Mouse (Mus musculus) hindbrain, embryonic 11.5 days (tissue): Measurements from ENCODE around the gene Dusp18. TPM values are rescaled to one million over a fixed set of nuclear protein-coding genes. Genes with fewer than 3 reads are reported as not detected.
"Not testable (repeated sequence)": the region's sequence is repeated elsewhere in the genome, so short reads cannot be mapped to it uniquely, and the experiment has no call there.

Source experiments
- ATAC-seq: fragments of 200-750 bp; cut with Nextera tagmentation; 2 replicates; pipeline ENCODE4 v1.8.0; 2017; ENCODE audit warnings: mild to moderate bottlenecking, moderate TSS enrichment, moderate library complexity; ENCODE audit not compliant: low FRiP score
- DNase-seq: peaks from one replicate; pipeline ENCODE4 v3.0.0-alpha.2; 2015; ENCODE audit warnings: low spot score
- H3K27ac ChIP-seq: fragments of 300-500 bp; sonication (generic); 2 replicates; pipeline ENCODE4 v1.5.1; 2014; ENCODE audit warnings: mild to moderate bottlenecking, low read depth, low read length
- H3K27me3 ChIP-seq: fragments of 300-500 bp; sonication (generic); 2 replicates; pipeline ENCODE4 v1.6.1; 2014; ENCODE audit warnings: mild to moderate bottlenecking, low read length, moderate library complexity, mixed read lengths; ENCODE audit not compliant: control insufficient read depth, insufficient read depth
- H3K36me3 ChIP-seq: fragments of 300-500 bp; sonication (generic); 2 replicates; pipeline ENCODE4 v1.6.1; 2014; ENCODE audit warnings: mild to moderate bottlenecking, low read length, moderate library complexity, mixed read lengths; ENCODE audit not compliant: control insufficient read depth, insufficient read depth
- H3K4me1 ChIP-seq: fragments of 300-500 bp; sonication (generic); replicated peaks from 2 replicates; pipeline ENCODE4 v1.6.1; 2014; ENCODE audit warnings: low read length, mixed read lengths; ENCODE audit not compliant: control insufficient read depth, insufficient read depth
- H3K4me2 ChIP-seq: fragments of 300-500 bp; sonication (generic); replicated peaks from 2 replicates; pipeline ENCODE4 v1.6.1; 2014; ENCODE audit warnings: mild to moderate bottlenecking, low read depth, low read length
- H3K4me3 ChIP-seq: fragments of 300-500 bp; sonication (generic); 2 replicates; pipeline ENCODE4 v1.5.1; 2014; ENCODE audit warnings: low read depth, low read length
- H3K9ac ChIP-seq: fragments of 300-500 bp; sonication (generic); 2 replicates; pipeline ENCODE4 v1.6.1; 2014; ENCODE audit warnings: low read depth, low read length
- H3K9me3 ChIP-seq: fragments of 300-500 bp; sonication (generic); 2 replicates; pipeline ENCODE4 v1.6.1; 2016; ENCODE audit warnings: low read length; ENCODE audit not compliant: control insufficient read depth
- WGBS: fragments of 180-500 bp; shearing (Covaris S2); extraction: QIAGEN DNeasy Blood & Tissue Kit; methylation state at CpG from one replicate; pipeline ENCODE4 v1.1.7; 2014; 5-methylcytosine and 5-hydroxymethylcytosine counted together
- polyA plus RNA-seq: library from polyadenylated mRNA; unstranded; fragments of >200 nt; fragmentation: Nextera tagmentation; extraction: Ambion mirVana; gene quantifications from 2 replicates; pipeline ENCODE4 v1.2.1, GENCODE M21; 2014

The Dusp18 gene
- polyA plus RNA-seq, 1 experiment from 2014 or later: 28.0 TPM

- DNase-seq: no peak
- Histone ChIP-seq H3K4me1 (no peaks in the 10 kb centered on the region), H3K4me2 (no peak overlapping the region), H3K4me3 (no peak overlapping the region), H3K9ac (no peak overlapping the region), H3K9me3 (no peaks in the 10 kb centered on the region), H3K36me3 (peaks cover 2% of the 10 kb centered on the region; the same call in 1 of the 2 replicates), H3K27ac (no peak overlapping the region), H3K27me3 (no peaks in the 10 kb centered on the region)
- no peak for ATAC-seq
- 94% methylated on average over 3 of the region's 3 CpGs for WGBS
These were observed 7.5 kb downstream of the Dusp18 start for GRCm38 (mm10) chr11:3902516-3902915.

DNA sequence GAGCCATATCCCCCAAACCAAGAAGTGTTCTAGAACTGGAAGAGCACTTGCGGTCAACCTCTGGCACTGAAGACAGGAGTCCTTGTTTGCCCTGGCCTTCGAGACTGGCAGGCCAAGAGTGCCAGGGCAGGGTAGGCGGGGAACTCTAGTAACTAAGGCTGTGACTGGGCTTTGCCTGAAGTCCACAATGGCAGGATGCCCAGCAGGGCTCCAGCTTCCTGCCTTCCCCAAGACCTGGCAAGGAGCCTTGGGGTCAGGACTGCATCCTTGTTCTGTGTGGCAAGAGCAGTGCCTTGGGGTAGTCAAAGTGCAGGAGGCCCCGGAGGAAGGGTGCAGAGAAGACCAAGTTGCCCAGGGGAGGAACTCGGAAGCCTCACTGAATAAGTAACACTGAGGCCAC, 8.0 kb downstream of the Dusp18 start:
- no peak for DNase-seq
- WGBS: 82% methylated on average over 5 of the region's 5 CpGs
- Histone ChIP-seq H3K4me3 (no peak overlapping the region), H3K27ac (no peak overlapping the region), H3K4me2 (no peak overlapping the region), H3K9me3 (no peaks in the 10 kb centered on the region), H3K27me3 (no peaks in the 10 kb centered on the region), H3K4me1 (no peaks in the 10 kb centered on the region), H3K9ac (no peak overlapping the region), H3K36me3 (0 out of 2 replicates have a peak, but pooled peaks cover 2% of the 10 kb centered on the region)
- ATAC-seq: no peak

DNA sequence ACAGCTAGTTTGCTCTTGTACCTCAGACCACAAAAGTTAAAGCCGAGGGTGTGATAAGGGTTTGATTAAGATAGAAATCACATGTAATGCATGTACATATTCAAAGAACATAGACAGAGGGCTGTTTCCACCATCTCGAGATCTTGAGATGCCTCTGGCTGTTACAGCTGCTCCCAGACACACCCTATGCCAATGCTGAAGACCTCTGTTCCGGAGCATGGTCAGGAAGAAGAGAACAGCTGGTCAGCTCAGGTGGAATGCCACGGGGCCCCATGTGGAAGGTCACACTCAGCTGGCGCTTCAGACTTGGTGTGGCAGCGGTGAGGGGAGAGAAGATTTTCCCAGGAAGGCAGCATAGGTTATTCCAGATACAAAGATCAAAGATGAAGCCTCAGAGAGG, 9.6 kb downstream of the Dusp18 start:
- H3K4me2 ChIP-seq: no peak overlapping the region
- no peaks in the 10 kb centered on the region for H3K36me3 ChIP-seq
- H3K27ac ChIP-seq: no peak overlapping the region
- DNase-seq (no peak), ATAC-seq (no peak)
- no peak overlapping the region for H3K9ac ChIP-seq
- no peaks in the 10 kb centered on the region for H3K4me1 ChIP-seq
- no peaks in the 10 kb centered on the region for H3K27me3 ChIP-seq
- no peaks in the 10 kb centered on the region for H3K9me3 ChIP-seq
- H3K4me3 ChIP-seq: no peak overlapping the region
- WGBS: 89% methylated on average over 6 of the region's 6 CpGs

DNA sequence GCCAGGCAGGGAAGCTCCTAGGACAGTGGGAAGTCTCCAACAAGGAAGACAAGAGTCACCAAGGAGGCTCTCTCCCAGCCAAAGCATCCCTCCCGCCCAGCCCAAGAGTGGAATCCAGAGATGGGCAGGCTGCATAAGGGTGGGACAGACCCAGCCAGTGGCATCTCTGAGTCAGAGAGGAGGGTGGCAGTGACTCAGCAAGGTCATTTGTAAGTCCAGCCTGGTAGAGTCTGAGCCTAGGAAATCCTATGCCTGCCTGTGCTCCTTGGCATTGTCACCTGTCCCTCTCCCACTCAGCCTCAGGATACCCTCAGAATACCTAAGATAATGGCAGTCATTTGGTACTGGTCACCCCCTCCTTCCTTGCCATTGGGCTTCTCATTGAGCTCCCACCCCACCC, 10.4 kb downstream of the Dusp18 start:
- H3K4me1 ChIP-seq: no peaks in the 10 kb centered on the region; the same call in 1 of the 2 replicates
- H3K27me3 ChIP-seq: no peaks in the 10 kb centered on the region
- no peaks in the 10 kb centered on the region for H3K9me3 ChIP-seq
- H3K4me3 ChIP-seq: no peak overlapping the region
- no peak overlapping the region for H3K4me2 ChIP-seq
- 77% methylated on average over 1 of the region's 1 CpGs for WGBS
- ATAC-seq: no peak
- H3K36me3 ChIP-seq: no peaks in the 10 kb centered on the region
- H3K27ac ChIP-seq: no peak overlapping the region
- DNase-seq: no peak
- H3K9ac ChIP-seq: no peak overlapping the region

DNA sequence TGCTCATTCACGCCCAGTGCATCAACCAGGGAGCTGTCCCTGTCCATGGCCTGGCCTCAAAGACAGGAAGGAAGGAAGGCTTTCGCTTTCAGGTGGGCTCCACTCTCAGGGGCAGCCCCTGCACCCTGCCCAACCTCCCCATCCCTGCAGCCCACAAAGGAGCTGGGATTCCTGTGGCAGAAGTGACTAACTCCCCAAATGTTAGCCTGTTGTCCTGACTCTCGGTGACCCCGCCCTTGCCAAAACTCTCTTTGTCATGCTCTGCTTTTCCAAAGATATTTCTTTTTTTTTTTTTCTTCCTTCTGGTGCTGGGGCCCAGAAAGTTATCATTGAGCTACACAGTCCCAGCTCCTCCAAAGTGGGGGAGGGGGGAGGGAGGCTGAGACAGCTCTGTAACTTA, 14.2 kb downstream of the Dusp18 start:
- no peak overlapping the region for H3K9ac ChIP-seq
- H3K9me3 ChIP-seq: no peaks in the 10 kb centered on the region
- peaks cover 12% of the 10 kb centered on the region for H3K4me1 ChIP-seq
- DNase-seq (no peak), ATAC-seq (no peak)
- 88% methylated on average over 4 of the region's 4 CpGs for WGBS
- no peak overlapping the region for H3K4me2 ChIP-seq
- H3K4me3 ChIP-seq: no peak overlapping the region
- H3K27me3 ChIP-seq: no peaks in the 10 kb centered on the region; the same call in 1 of the 2 replicates
- H3K36me3 ChIP-seq: no peaks in the 10 kb centered on the region
- H3K27ac ChIP-seq: no peak overlapping the region

DNA sequence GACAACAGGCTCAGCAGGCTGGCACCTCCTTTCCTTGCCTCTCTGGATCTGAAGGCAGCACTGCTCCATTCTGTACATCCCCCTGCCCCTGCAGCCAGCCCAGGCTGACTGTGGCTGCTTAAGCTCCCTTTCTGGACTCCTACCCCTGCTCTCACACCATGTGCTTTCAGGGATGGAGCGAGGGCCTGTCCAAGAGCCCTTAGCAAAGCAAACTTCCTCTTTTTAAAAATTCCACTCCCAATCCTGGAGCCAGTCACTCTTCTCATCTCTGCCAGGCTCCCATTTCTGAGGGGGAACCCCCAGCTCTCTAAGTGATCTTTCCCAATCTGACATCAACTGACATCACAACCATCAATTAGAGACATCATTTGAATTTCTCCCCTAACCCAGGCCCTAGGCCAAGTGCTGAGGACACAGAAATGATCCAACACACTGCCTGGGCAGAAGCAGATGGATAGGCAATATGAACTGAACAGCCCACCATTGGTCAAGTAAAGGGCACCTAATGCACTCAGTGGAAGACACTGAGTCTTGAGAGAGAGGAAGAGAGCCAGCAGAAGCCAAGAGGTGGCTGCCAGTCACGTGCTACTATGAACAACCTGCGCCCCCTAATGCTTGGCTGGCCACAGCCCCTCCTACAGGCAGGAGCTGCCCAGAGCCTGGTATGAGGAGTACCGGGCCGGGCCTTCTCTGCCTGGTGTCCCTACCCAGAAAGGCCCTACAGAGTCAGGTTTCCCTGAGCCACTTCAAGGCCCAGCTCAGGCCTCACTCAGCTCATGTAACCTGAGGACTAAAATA, 15.7 kb downstream of the Dusp18 start:
- Histone ChIP-seq H3K4me1 (peaks cover 12% of the 10 kb centered on the region), H3K9me3 (no peaks in the 10 kb centered on the region), H3K36me3 (no peaks in the 10 kb centered on the region), H3K4me2 (no peak overlapping the region), H3K27me3 (no peaks in the 10 kb centered on the region; the same call in 1 of the 2 replicates), H3K4me3 (no peak overlapping the region), H3K9ac (no peak overlapping the region), H3K27ac (no peak overlapping the region)
- no peak for ATAC-seq
- 68% methylated on average over 5 of the region's 5 CpGs for WGBS
- DNase-seq: no peak

DNA sequence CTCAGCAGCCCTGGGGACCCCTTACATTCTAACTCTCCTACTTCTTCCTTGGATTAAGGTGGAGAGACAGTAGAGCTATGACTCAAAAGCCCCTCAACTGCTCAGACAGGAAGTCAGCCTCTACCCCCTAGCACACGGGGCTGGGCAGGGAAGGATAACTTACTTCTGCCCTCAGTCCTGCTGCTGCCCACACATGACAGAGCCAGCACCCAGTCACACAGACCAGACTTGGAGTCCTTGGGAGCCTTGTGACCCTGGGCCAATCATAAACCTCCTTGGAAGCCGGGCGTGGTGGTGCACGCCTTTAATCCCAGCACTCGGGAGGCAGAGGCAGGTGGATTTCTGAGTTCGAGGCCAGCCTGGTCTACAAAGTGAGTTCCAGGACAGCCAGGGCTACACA, 16.4 kb downstream of the Dusp18 start:
- H3K9me3 ChIP-seq, H3K4me2 ChIP-seq, H3K27me3 ChIP-seq, ATAC-seq, H3K4me3 ChIP-seq, H3K9ac ChIP-seq, H3K36me3 ChIP-seq, H3K27ac ChIP-seq, DNase-seq: not testable (repeated sequence)
- WGBS: 91% methylated on average over 6 of the region's 6 CpGs
- H3K4me1 ChIP-seq: peaks cover 12% of the 10 kb centered on the region

- Histone ChIP-seq H3K4me1 (peaks cover 12% of the 10 kb centered on the region), H3K9ac (peak overlapping the region; percentile 64; the same call in 1 of the 2 replicates), H3K36me3 (no peaks in the 10 kb centered on the region), H3K27me3 (no peaks in the 10 kb centered on the region; the same call in 1 of the 2 replicates), H3K27ac (no peak overlapping the region), H3K4me3 (peak overlapping the region; percentile 53), H3K4me2 (peak overlapping the region; percentile 91), H3K9me3 (no peaks in the 10 kb centered on the region)
- DNase-seq (peak; percentile 13), ATAC-seq (peak; percentile 4; the same call in 1 of the 2 replicates)
- 22% methylated on average over 19 of the region's 19 CpGs for WGBS
These were observed 17.2 kb downstream of the Dusp18 start for GRCm38 (mm10) chr11:3912100-3912874.
